Mouse (Mus musculus) embryonic fibroblast, embryonic 13.5 days (primary cell): ENCODE data around the gene Ildr2.

Experiments
- CTCF ChIP-seq: IDR thresholded peaks from 2 replicates; pipeline ENCODE4 v1.5.1; 2011; ENCODE audit warnings: mild to moderate bottlenecking, control low read depth, low read length, moderate library complexity, borderline replicate concordance; ENCODE audit not compliant: insufficient read depth
- POLR2A ChIP-seq: IDR thresholded peaks from 2 replicates; pipeline ENCODE4 v1.6.1; 2011; ENCODE audit warnings: low read depth, mild to moderate bottlenecking, control low read depth, low read length, moderate library complexity

GRCm38 (mm10) chr1:166281836-166282235, 27.9 kb downstream of the Ildr2 start:
- TF ChIP-seq CTCF = no peak
- TF ChIP-seq POLR2A = no peak
